10 mouse cellular contexts compared by ENCODE assay signal in the genomic region with DNA sequence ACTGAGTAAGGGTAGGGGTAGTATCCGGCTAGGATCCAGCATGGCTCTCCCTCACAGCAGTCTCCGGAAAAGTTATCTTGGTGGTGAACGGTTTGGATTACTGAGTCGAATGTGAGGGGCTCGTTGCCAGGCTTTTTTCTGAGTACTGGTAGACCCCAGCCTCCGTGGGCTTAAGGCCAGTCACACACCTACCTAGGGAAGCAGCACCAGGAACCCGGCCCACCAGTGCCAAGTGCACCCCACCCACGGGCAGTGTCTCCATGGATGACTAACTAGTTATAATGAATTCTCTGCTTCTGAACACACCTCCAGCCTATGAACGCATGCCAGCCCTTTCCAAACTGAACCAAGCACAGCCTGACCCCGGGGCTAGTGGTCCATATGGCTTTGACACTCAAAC. TPM values are rescaled to one million over a fixed set of nuclear protein-coding genes. Genes with fewer than 3 reads are reported as not detected.
DNase-seq lines count a peak whose midpoint lies in the region; ATAC-seq and TF ChIP-seq lines count a peak whose summit lies in the region.
"Had no signal": no experiment of that assay in that cellular context is flagged by ENCODE, and none has a peak within 500 bp of the region (broad histone marks: within the 10 kb centered on the region; RNA-seq: fewer than 3 reads in every experiment).

No protein-coding gene starts in this region.

- H3K36me3 ChIP-seq in heart, embryonic 10.5 days, result no peaks in the 10 kb centered on the region
- no peaks in the 10 kb centered on the region for H3K36me3 ChIP-seq in E14TG2a.4 (ENCODE audit: insufficient read depth, low read length)
- no peaks in the 10 kb centered on the region for H3K36me3 ChIP-seq in forebrain, embryonic 14.5 days (ENCODE audit: control insufficient read depth, insufficient read depth, low read length)

- H3K27ac ChIP-seq in heart, embryonic 10.5 days, result no peak overlapping the region
- no peak overlapping the region for H3K27ac ChIP-seq in forebrain, embryonic 14.5 days (ENCODE audit: low read depth, low read length)

- peak overlapping the region; percentile 80; the same call in 1 of the 2 replicates for H3K9ac ChIP-seq in forebrain, embryonic 14.5 days (ENCODE audit: low read length)

- intact Hi-C loops in left cerebral cortex, postnatal 25 days (cut with DNase I), result loop anchor here (2.0 kb wide), 3 partner anchors 96 to 214 kb away; no protein-coding TSS in a partner anchor

- peaks cover 28% of the 10 kb centered on the region for H3K4me1 ChIP-seq in heart, embryonic 10.5 days
- H3K4me1 ChIP-seq in E14TG2a.4 (replicated peaks; ENCODE audit: low read depth, low read length), result peaks cover 20% of the 10 kb centered on the region
- H3K4me1 ChIP-seq in forebrain, embryonic 14.5 days (ENCODE audit: control insufficient read depth, insufficient read depth, low read length), result no peaks in the 10 kb centered on the region; the same call in 1 of the 2 replicates

- WGBS in heart, embryonic 10.5 days, result 9% methylated on average over 10 of the region's 10 CpGs
- 6% methylated on average over 10 of the region's 10 CpGs for WGBS in forebrain, embryonic 14.5 days

- no peak for DNase-seq in heart, embryonic 10.5 days (ENCODE audit: low spot score)
- no peak for DNase-seq in heart, postnatal 4 days
- DNase-seq in forebrain, embryonic 14.5 days (ENCODE audit: low spot score), result no peak
- DNase-seq in left cerebral cortex, postnatal 25 days (ENCODE audit: low spot score in 2 of 2), result peak; percentile 54 to 77
- peak; percentile 49 for DNase-seq in right cerebral cortex, postnatal 25 days
- DNase-seq in urinary bladder, adult 2 months (ENCODE audit: low spot score), result no peak
- DNase-seq in heart, adult 8-10 months (ENCODE audit: low spot score), result no peak

- H3K4me2 ChIP-seq in forebrain, embryonic 14.5 days (ENCODE audit: low read length), result peak overlapping the region; percentile 97

- H3K27me3 ChIP-seq in heart, embryonic 10.5 days (ENCODE audit: insufficient read depth, poor library complexity, severe bottlenecking), result peaks cover 87% of the 10 kb centered on the region
- peaks cover 87% of the 10 kb centered on the region for H3K27me3 ChIP-seq in E14TG2a.4 (ENCODE audit: insufficient read depth, low read length)
- H3K27me3 ChIP-seq in forebrain, embryonic 14.5 days (replicated peaks; ENCODE audit: control insufficient read depth, insufficient read depth, low read length), result peaks cover 26% of the 10 kb centered on the region

- ATAC-seq in forebrain, embryonic 14.5 days, result no peak

- H3K4me3 ChIP-seq in heart, embryonic 10.5 days, result peak overlapping the region; percentile 82
- peak overlapping the region; percentile 85 for H3K4me3 ChIP-seq in E14TG2a.4 (replicated peaks; ENCODE audit: low read length)
- peak overlapping the region; percentile 70 for H3K4me3 ChIP-seq in forebrain, embryonic 14.5 days (ENCODE audit: low read depth, low read length)
- H3K4me3 ChIP-seq: megakaryocyte, embryonic 14.5 days had no signal

- no peak for TF ChIP-seq CTCF in E14TG2a.4 (conservative IDR thresholded peaks at IDR 0.05; ENCODE audit: low read length)

- no peaks in the 10 kb centered on the region for H3K9me3 ChIP-seq in heart, embryonic 10.5 days
- peaks cover 9% of the 10 kb centered on the region; the same call in 1 of the 2 replicates for H3K9me3 ChIP-seq in E14TG2a.4 (ENCODE audit: low read length)
- no peaks in the 10 kb centered on the region for H3K9me3 ChIP-seq in forebrain, embryonic 14.5 days (replicated peaks; ENCODE audit: control insufficient read depth, low read length)
- H3K9me3 ChIP-seq: megakaryocyte, embryonic 14.5 days had no signal

RNA-seq across cellular contexts. Expression of a gene that starts 1.6 kb away (rescaled TPM):
- 1.1 and 1.3 TPM in 2 replicates for polyA plus RNA-seq in heart, embryonic 10.5 days (2016; fragmentation: Nextera tagmentation; extraction: Ambion mirVana)
- under 1 TPM; 0.23 to 0.31 TPM for total RNA-seq in heart, postnatal 4 days (2021)
- 14.5 and 19.1 TPM in 2 replicates for polyA plus RNA-seq in forebrain, embryonic 14.5 days (2014; fragmentation: Nextera tagmentation; extraction: Ambion mirVana)
- 100 to 1,000 TPM; 116 to 137 TPM for total RNA-seq in left cerebral cortex, postnatal 25 days (2021)
- polyA plus RNA-seq in urinary bladder, adult 2 months (2012; rRNA removed), result 4.0 and 4.8 TPM in 2 replicates
- 1 to 10 TPM in 2 of 4 experiments, under 1 TPM in 2; 0.50 to 1.2 (median 0.91) TPM for total RNA-seq in heart, adult 8-10 months (2022)
- total RNA-seq: common myeloid progenitor, adult 5-6 weeks had no signal

Comparison
In these comparisons a context has a peak if more than half of its experiments do, and no peak if none do; other contexts are left out.
1. DNase-seq: peak in left cerebral cortex, postnatal 25 days (2 of 2) and right cerebral cortex, postnatal 25 days (single experiment); none in heart, embryonic 10.5 days (single experiment), heart, postnatal 4 days (single experiment), forebrain, embryonic 14.5 days (single experiment), urinary bladder, adult 2 months (single experiment) and heart, adult 8-10 months (single experiment).
2. RNA of a gene that starts 1.6 kb away (total RNA-seq): 116 to 137 TPM in left cerebral cortex, postnatal 25 days; 0.50 to 1.2 TPM in heart, adult 8-10 months and 0.23 to 0.31 TPM in heart, postnatal 4 days; every median in the first group is over 10 times any median in the second.
3. Peak in every context shown above with its lines, with median percentiles within 50 percentile points of each other: H3K4me3 ChIP-seq.